Mouse (Mus musculus) CH12.LX (cell line): ENCODE results near the gene Ccl8.

ENCODE experiments used
- CHD1 ChIP-seq: IDR thresholded peaks from 2 replicates; pipeline ENCODE4 v1.6.1; 2012; ENCODE audit warnings: low read depth, low read length, improper control_type of control experiment, inconsistent platforms
- CTCF ChIP-seq, 2 experiments: IDR thresholded peaks in 1 of 2; conservative IDR thresholded peaks in 1 of 2; 2 replicates each; pipeline ENCODE4 v1.5.1; 2011 to 2012; ENCODE audit warnings: low read depth in 2 of 2, low read length in 2 of 2, improper control_type of control experiment in 1 of 2, inconsistent platforms in 1 of 2, mild to moderate bottlenecking in 1 of 2, moderate library complexity in 1 of 2
- EP300 ChIP-seq: IDR thresholded peaks from 2 replicates; pipeline ENCODE4 v1.6.1; 2011; ENCODE audit warnings: low read length, improper control_type of control experiment
- GABPA ChIP-seq: IDR thresholded peaks from 2 replicates; pipeline ENCODE4 v1.6.1; 2012; ENCODE audit warnings: low read depth, low read length, improper control_type of control experiment, inconsistent platforms; ENCODE audit not compliant: insufficient replicate concordance
- JUND ChIP-seq: conservative IDR thresholded peaks from 2 replicates; pipeline ENCODE4 v1.6.1; 2011; ENCODE audit warnings: low read depth, low read length, improper control_type of control experiment
- KAT2A ChIP-seq: IDR thresholded peaks from 2 replicates; pipeline ENCODE4 v1.6.1; 2012; ENCODE audit warnings: low read length, improper control_type of control experiment, inconsistent platforms; ENCODE audit not compliant: insufficient replicate concordance
- MAZ ChIP-seq: IDR thresholded peaks from 2 replicates; pipeline ENCODE4 v1.6.1; 2012; ENCODE audit warnings: low read depth, mild to moderate bottlenecking, inconsistent platforms, low read length, improper control_type of control experiment, moderate library complexity
- NRF1 ChIP-seq: IDR thresholded peaks from 2 replicates; pipeline ENCODE4 v1.6.1; 2014; ENCODE audit warnings: low read depth, mild to moderate bottlenecking, inconsistent platforms, low read length, improper control_type of control experiment, moderate library complexity
- POLR2A ChIP-seq: IDR thresholded peaks from 2 replicates; pipeline ENCODE4 v1.6.1; 2011; ENCODE audit warnings: low read depth, mild to moderate bottlenecking, improper control_type of control experiment, low read length
- POLR2AphosphoS2 ChIP-seq: IDR thresholded peaks from 2 replicates; pipeline ENCODE4 v1.6.1; 2011; ENCODE audit warnings: low read depth, low read length, improper control_type of control experiment
- ZKSCAN1 ChIP-seq: IDR thresholded peaks from 2 replicates; pipeline ENCODE4 v1.6.1; 2012; ENCODE audit warnings: low read depth, inconsistent platforms, low read length, improper control_type of control experiment, borderline replicate concordance

- TF ChIP-seq CTCF (conservative IDR thresholded peaks at IDR 0.05 in 1 of 2, IDR thresholded peaks at IDR 0.05 in 1 of 2; ENCODE audit: low read depth in 2 of 2, low read length in 2 of 2) (no peak), POLR2A (no peak), GABPA (no peak), CHD1 (no peak), EP300 (no peak), ZKSCAN1 (no peak), MAZ (no peak), NRF1 (no peak), KAT2A (no peak), JUND (no peak), POLR2AphosphoS2 (no peak)
Observed at GRCm38 (mm10) chr11:82099511-82100323, 15.3 kb upstream of the Ccl8 start.
